In the genomic region with DNA sequence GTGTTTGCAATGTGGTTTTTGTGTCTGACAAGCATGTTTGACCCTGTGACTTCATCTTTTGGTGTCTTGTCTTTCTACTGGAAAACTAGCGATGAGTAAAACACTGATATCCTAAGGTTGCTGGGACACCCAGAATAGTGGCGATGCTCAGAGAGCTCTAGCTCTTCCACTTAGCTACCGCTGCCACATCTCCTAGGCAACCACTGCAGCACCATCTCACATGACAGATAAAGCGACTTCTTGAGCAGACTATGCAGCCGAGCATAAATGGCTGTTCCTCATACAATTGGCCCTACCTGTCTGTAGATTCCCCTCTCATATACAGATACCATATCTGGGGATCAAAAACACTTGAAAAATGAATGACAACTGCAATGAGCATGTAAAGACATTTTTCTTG, we compare ENCODE assay signal across 13 mouse cellular contexts. TPM values are rescaled to one million over a fixed set of nuclear protein-coding genes. Genes with fewer than 3 reads are reported as not detected.
DNase-seq lines count a peak whose midpoint lies in the region; ATAC-seq and TF ChIP-seq lines count a peak whose summit lies in the region.
"Had no signal": no experiment of that assay in that cellular context is flagged by ENCODE, and none has a peak within 500 bp of the region (broad histone marks: within the 10 kb centered on the region; RNA-seq: fewer than 3 reads in every experiment).

No protein-coding gene starts in this region.

- no peaks in the 10 kb centered on the region for H3K36me3 ChIP-seq in midbrain, postnatal 0 days (ENCODE audit: insufficient read depth, low read length)
- H3K36me3 ChIP-seq: G1E; liver, embryonic 15.5 days had no signal

- no peak overlapping the region for H3K4me2 ChIP-seq in midbrain, postnatal 0 days (ENCODE audit: low read depth, low read length, poor library complexity, severe bottlenecking)
- H3K4me2 ChIP-seq: liver, embryonic 15.5 days had no signal

- no peak overlapping the region for H3K4me3 ChIP-seq in midbrain, postnatal 0 days (ENCODE audit: low read depth, low read length)
- H3K4me3 ChIP-seq: liver, embryonic 15.5 days had no signal

- H3K27me3 ChIP-seq in midbrain, postnatal 0 days (ENCODE audit: insufficient read depth, low read length): no peaks in the 10 kb centered on the region; the same call in 1 of the 2 replicates

- TF ChIP-seq CTCF in midbrain, postnatal 0 days (IDR thresholded peaks at IDR 0.05): no peak

- no peak overlapping the region; the same call in 1 of the 2 replicates for H3K27ac ChIP-seq in midbrain, postnatal 0 days (ENCODE audit: low read depth, low read length)
- H3K27ac ChIP-seq: liver, embryonic 15.5 days; macrophage had no signal

- peaks cover 3% of the 10 kb centered on the region; the same call in 1 of the 2 replicates for H3K4me1 ChIP-seq in midbrain, postnatal 0 days (ENCODE audit: insufficient read depth, low read length)
- H3K4me1 ChIP-seq: liver, embryonic 15.5 days had no signal

- no peak overlapping the region for H3K9ac ChIP-seq in midbrain, postnatal 0 days (replicated peaks; ENCODE audit: low read length, poor library complexity, severe bottlenecking)
- H3K9ac ChIP-seq: liver, embryonic 15.5 days had no signal

- ATAC-seq in frontal cortex, adult (ENCODE audit: low TSS enrichment): peak; percentile 99
- ATAC-seq in midbrain, postnatal 0 days (ENCODE audit: low FRiP score): peak; percentile 82
- ATAC-seq: activated CD4-positive, CD25-positive, alpha-beta regulatory T cell, adult 4 months had no signal

- DNase-seq in frontal cortex, postnatal 25 days (ENCODE audit: low spot score in 2 of 2): no peak
- peak; percentile 26 for DNase-seq in brain, embryonic 18.5 days (ENCODE audit: low read depth, low spot score)
- peak; percentile 40 to 55 for DNase-seq in layer of hippocampus, adult 18-20 months (ENCODE audit: low spot score in 2 of 2)
- DNase-seq in midbrain, postnatal 0 days (ENCODE audit: low spot score): peak; percentile 52
- DNase-seq in MN1 (ENCODE audit: low spot score): no peak
- DNase-seq in adrenal gland, postnatal 36 days: no peak
- DNase-seq in natural killer cell, adult 2 months (ENCODE audit: low spot score in 2 of 2): no peak
- DNase-seq: kidney, adult 11 months had no signal

- 25% methylated on average over 5 of the region's 5 CpGs for WGBS in midbrain, postnatal 0 days

- H3K9me3 ChIP-seq in midbrain, postnatal 0 days (ENCODE audit: low read length): no peaks in the 10 kb centered on the region
- H3K9me3 ChIP-seq: G1E; liver, embryonic 15.5 days had no signal

RNA-seq across cellular contexts. Expression of gene Pja1, which starts 34.8 kb away (rescaled TPM):
- total RNA-seq in layer of hippocampus, adult 18-20 months (2021): 100 to 1,000 TPM; 205 to 226 TPM
- 250 and 271 TPM in 2 replicates for total RNA-seq in midbrain, postnatal 0 days (2014; rRNA removed)
- 405 and 423 TPM in 2 replicates for polyA plus RNA-seq in midbrain, postnatal 0 days (2015; fragmentation: Nextera tagmentation; extraction: Ambion mirVana)
- 100 to 1,000 TPM; 116 to 170 TPM for total RNA-seq in adrenal gland, postnatal 36 days (2021)

Comparison
In these comparisons a context has a peak if more than half of its experiments do, and no peak if none do; other contexts are left out.
1. DNase-seq: peak in brain, embryonic 18.5 days (single experiment), layer of hippocampus, adult 18-20 months (2 of 2) and midbrain, postnatal 0 days (single experiment); none in frontal cortex, postnatal 25 days (0 of 2), MN1 (single experiment), adrenal gland, postnatal 36 days (0 of 2) and natural killer cell, adult 2 months (0 of 2).